Mouse (Mus musculus) limb, embryonic 15.5 days (tissue): ENCODE results near the gene Rpl3l. TPM values are rescaled to one million over a fixed set of nuclear protein-coding genes. Genes with fewer than 3 reads are reported as not detected.

Experiments used
- ATAC-seq: fragments of 200-750 bp; cut with Nextera tagmentation; 2 replicates; pipeline ENCODE4 v1.8.0; 2017; ENCODE audit warnings: low read depth, moderate TSS enrichment; ENCODE audit not compliant: insufficient number of reproducible peaks, low FRiP score, low TSS enrichment
- H3K27ac ChIP-seq: fragments of 300-500 bp; sonication (generic); 2 replicates; pipeline ENCODE4 v1.5.1; 2015; ENCODE audit warnings: moderate library complexity, mild to moderate bottlenecking, inconsistent platforms
- H3K27me3 ChIP-seq: fragments of 300-500 bp; sonication (generic); 2 replicates; pipeline ENCODE4 v1.6.1; 2015; ENCODE audit warnings: inconsistent platforms
- H3K36me3 ChIP-seq: fragments of 300-500 bp; sonication (generic); 2 replicates; pipeline ENCODE4 v1.6.1; 2015; ENCODE audit warnings: inconsistent platforms
- H3K4me1 ChIP-seq: fragments of 300-500 bp; sonication (generic); 2 replicates; pipeline ENCODE4 v1.6.1; 2015; ENCODE audit warnings: inconsistent platforms
- H3K4me2 ChIP-seq: fragments of 300-500 bp; sonication (generic); 2 replicates; pipeline ENCODE4 v1.6.1; 2015; ENCODE audit warnings: mild to moderate bottlenecking, inconsistent platforms
- H3K4me3 ChIP-seq: fragments of 300-500 bp; sonication (generic); 2 replicates; pipeline ENCODE4 v1.5.1; 2015; ENCODE audit warnings: mild to moderate bottlenecking, inconsistent platforms
- H3K9ac ChIP-seq: fragments of 300-500 bp; sonication (generic); 2 replicates; pipeline ENCODE4 v1.6.1; 2015; ENCODE audit warnings: inconsistent platforms
- H3K9me3 ChIP-seq: fragments of 300-500 bp; sonication (generic); 2 replicates; pipeline ENCODE4 v1.6.1; 2016; ENCODE audit warnings: inconsistent platforms
- whole genome bisulfite sequencing: fragments of 180-500 bp; shearing (Covaris S2); methylation state at CpG from one replicate; pipeline ENCODE4 v1.1.7; 2015; 5-methylcytosine and 5-hydroxymethylcytosine counted together
- polyA plus RNA-seq: library from polyadenylated mRNA; unstranded; fragments of >200 nt; fragmentation: Nextera tagmentation; extraction: Ambion mirVana; gene quantifications from 2 replicates; pipeline ENCODE4 v1.2.1, GENCODE M21; 2015

Gene Rpl3l
- polyA plus RNA-seq, 1 experiment from 2014 or later: not detected

- H3K9ac ChIP-seq: no peak overlapping the region
- no peak for ATAC-seq
- H3K9me3 ChIP-seq: no peaks in the 10 kb centered on the region
- no peak overlapping the region for H3K27ac ChIP-seq
- H3K27me3 ChIP-seq: no peaks in the 10 kb centered on the region
- peaks cover 2% of the 10 kb centered on the region; the same call in 1 of the 2 replicates for H3K36me3 ChIP-seq
- 86% methylated on average over 1 of the region's 1 CpGs for WGBS
- peaks cover 15% of the 10 kb centered on the region for H3K4me1 ChIP-seq
- H3K4me3 ChIP-seq: no peak overlapping the region
- H3K4me2 ChIP-seq: no peak overlapping the region
Measured at GRCm38 (mm10) chr17:24734513-24734912, 6.9 kb downstream of the Rpl3l start.

DNA sequence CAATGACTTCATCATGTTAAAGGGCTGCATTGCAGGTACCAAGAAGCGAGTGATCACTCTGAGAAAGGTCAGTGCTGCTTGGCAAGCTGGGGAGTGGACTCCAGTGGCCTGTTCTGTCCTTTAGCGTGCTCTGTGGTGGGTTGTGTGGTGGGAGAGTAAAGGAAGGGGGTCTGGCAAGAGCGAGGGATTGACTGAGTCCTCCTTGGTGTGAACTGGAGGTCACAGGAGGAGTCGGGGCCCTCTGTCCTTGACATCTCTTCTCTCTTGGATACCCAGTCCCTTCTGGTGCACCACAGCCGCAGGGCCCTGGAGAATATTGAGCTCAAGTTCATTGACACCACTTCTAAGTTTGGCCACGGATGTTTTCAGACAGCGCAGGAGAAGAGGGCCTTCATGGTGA lies 7.8 kb downstream of the Rpl3l start:
- H3K9me3 ChIP-seq: no peaks in the 10 kb centered on the region
- no peak for ATAC-seq
- no peak overlapping the region for H3K27ac ChIP-seq
- H3K4me1 ChIP-seq: peaks cover 15% of the 10 kb centered on the region
- no peak overlapping the region for H3K4me2 ChIP-seq
- no peak overlapping the region for H3K9ac ChIP-seq
- WGBS: 89% methylated on average over 7 of the region's 7 CpGs
- H3K4me3 ChIP-seq: no peak overlapping the region
- H3K36me3 ChIP-seq: peaks cover 9% of the 10 kb centered on the region
- H3K27me3 ChIP-seq: no peaks in the 10 kb centered on the region

DNA sequence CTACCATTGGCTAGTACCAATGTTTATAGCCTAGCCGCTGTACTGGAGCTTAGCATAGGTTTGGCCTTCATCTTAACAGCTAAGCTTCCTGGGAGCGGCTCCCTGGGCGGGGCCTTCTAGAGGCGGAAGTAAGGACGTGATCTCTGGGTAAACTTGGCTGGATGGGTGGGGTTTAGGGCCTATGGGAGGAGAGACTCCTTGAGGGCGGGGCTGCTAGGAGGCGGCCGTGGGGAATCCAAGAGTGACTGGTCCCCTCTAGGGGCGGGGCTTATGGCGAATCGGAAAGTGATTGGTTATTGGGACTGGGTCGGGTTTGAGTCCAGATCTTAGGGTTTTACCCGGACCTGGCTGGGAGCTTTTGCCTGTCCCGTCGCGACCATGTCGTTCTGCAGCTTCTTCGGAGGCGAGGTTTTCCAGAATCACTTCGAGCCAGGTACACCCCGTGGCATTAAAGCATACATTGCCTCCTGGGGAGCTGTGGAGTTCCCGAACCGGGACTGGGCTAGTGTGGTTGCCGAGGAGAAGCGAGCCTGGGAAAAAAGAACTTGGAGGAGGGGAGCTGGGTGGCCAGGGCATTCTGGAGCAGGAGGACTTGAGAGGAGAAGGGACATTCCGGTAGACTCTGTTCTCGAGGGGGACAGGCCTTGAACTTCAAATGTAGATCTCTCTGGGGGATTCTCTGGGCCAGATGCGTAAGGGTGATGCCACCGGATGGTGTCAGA lies 8.9 kb downstream of the Rpl3l start, which contains the start of gene Msrb1:
Msrb1 (plus strand) TSS at position 313 of the 722 bp plus-strand sequence.
- WGBS: 2% methylated on average over 29 of the region's 29 CpGs
- peaks cover 15% of the 10 kb centered on the region for H3K4me1 ChIP-seq
- ATAC-seq: peak; percentile 95

DNA sequence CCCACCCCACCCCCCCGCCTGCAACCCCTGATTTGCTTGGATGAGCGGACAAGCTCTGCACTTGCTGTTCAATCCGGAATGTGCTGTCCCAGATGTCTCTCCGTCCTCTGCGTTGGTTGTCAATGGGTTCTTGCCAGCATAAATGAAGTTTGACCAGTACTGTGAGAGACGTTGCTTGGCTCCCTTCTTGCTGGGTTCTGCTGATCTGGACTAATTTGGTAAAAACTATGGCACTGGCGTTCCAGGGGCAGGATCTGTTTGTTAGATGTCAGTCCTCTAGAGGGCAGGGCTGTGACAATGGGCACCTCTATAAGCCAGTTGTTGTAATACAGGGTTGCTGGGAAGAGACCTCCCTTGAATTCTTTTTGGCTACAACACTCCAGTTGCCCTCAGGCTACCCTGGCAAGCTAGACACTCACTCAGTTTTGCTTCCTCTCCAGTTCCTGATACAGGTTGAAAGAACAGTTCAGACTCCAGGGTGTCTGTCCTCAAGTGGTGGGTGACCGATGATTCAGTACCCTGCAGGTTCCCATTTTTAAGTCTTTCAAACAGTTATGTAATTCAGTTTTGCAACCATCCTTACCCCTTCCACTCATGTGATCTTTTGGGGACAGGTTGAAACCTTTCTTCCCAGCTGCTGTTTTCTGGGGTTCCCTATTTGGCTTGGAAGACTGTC lies 9.7 kb downstream of the Rpl3l start:
- Histone ChIP-seq H3K27ac (no peak overlapping the region), H3K9ac (peak overlapping the region; percentile 50), H3K9me3 (no peaks in the 10 kb centered on the region), H3K27me3 (no peaks in the 10 kb centered on the region), H3K4me1 (peaks cover 15% of the 10 kb centered on the region), H3K36me3 (peaks cover 23% of the 10 kb centered on the region), H3K4me3 (peak overlapping the region; percentile 56), H3K4me2 (peak overlapping the region; percentile 77)
- WGBS: 25% methylated on average over 8 of the region's 8 CpGs
- no peak for ATAC-seq

More for the DNA sequence above, 8.9 kb downstream of the Rpl3l start, which contains the start of gene Msrb1:
- Histone ChIP-seq H3K9me3 (no peaks in the 10 kb centered on the region), H3K27me3 (no peaks in the 10 kb centered on the region), H3K4me2 (peak within 1 kb of the TSS; percentile 77), H3K4me3 (peak within 1 kb of the TSS; percentile 56), H3K36me3 (peaks cover 17% of the 10 kb centered on the region), H3K9ac (peak within 1 kb of the TSS; percentile 50), H3K27ac (peak within 1 kb of the TSS; percentile 73)

DNA sequence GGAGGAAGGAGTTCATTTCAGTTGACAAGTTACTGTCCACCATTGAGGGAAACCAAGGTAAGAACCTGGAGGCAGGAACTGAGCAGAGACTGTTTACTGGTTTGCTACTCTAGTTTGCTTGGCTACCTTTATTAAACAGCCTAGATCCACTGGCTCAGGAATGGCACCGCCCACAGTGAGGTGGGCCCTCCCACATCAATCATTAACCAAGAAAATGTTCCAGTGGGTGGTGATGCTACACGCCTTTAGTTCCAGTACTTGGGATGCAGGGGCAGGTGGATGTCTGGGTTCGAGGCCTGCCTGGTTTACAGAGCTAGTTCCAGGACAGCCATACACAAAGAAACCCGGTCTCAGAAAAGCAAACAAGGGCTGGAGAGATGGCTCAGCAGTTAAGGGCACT lies 10.6 kb downstream of the Rpl3l start:
- WGBS: 83% methylated on average over 4 of the region's 4 CpGs
- Histone ChIP-seq H3K27me3 (no peaks in the 10 kb centered on the region), H3K9me3 (no peaks in the 10 kb centered on the region), H3K4me2 (no peak overlapping the region), H3K27ac (no peak overlapping the region), H3K36me3 (peaks cover 29% of the 10 kb centered on the region), H3K4me3 (no peak overlapping the region), H3K9ac (no peak overlapping the region), H3K4me1 (peaks cover 15% of the 10 kb centered on the region)
- no peak for ATAC-seq

DNA sequence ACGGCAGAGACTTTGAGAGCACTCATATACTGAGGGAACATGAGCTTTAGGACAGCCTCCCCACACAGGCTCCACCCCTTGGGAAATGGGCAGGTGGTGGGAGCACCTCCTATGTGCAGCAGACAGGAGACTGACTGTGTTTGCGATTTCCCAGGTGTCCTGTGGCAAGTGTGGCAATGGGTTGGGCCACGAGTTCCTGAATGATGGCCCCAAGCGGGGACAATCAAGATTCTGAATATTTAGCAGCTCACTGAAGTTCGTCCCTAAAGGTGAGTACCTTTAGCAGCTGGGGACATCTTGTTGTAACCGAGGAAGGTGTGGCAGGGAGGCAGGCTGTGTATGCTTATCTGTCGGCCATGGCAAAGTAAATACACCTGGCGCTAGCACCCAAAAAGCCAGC lies 12.3 kb downstream of the Rpl3l start:
- no peak overlapping the region for H3K27ac ChIP-seq
- no peak for ATAC-seq
- no peak overlapping the region for H3K4me2 ChIP-seq
- no peaks in the 10 kb centered on the region for H3K9me3 ChIP-seq
- H3K27me3 ChIP-seq: no peaks in the 10 kb centered on the region
- peaks cover 29% of the 10 kb centered on the region for H3K36me3 ChIP-seq
- 84% methylated on average over 8 of the region's 8 CpGs for WGBS
- peaks cover 15% of the 10 kb centered on the region for H3K4me1 ChIP-seq
- H3K9ac ChIP-seq: no peak overlapping the region
- H3K4me3 ChIP-seq: no peak overlapping the region

- Histone ChIP-seq H3K4me1 (peaks cover 12% of the 10 kb centered on the region), H3K27me3 (no peaks in the 10 kb centered on the region), H3K27ac (no peak overlapping the region), H3K4me3 (no peak overlapping the region), H3K9me3 (no peaks in the 10 kb centered on the region), H3K9ac (no peak overlapping the region), H3K4me2 (no peak overlapping the region), H3K36me3 (peaks cover 29% of the 10 kb centered on the region)
- no peak for ATAC-seq
- WGBS: 86% methylated on average over 8 of the region's 8 CpGs
Measured at GRCm38 (mm10) chr17:24742307-24742706, 14.7 kb downstream of the Rpl3l start.

DNA sequence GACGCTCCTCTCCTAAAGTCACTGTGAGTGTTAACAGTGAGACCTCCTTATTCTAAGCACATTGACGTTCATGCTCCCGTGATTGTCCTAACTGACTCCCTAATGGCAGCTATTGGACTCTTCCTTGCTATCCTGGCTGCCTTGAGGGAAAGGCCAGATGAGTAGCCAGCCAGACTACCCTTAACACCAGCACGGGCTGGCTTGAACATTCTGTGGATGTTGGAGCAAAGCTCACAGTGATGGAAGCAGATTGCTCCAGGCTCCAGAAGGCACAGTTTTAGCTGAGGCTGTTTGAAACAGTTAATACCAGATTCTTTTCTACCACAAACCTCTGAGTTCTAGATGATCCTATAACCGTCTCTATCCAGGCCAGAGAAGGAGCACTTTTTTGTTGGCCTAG lies 16.3 kb downstream of the Rpl3l start:
- Histone ChIP-seq H3K27me3 (no peaks in the 10 kb centered on the region), H3K27ac (no peak overlapping the region), H3K4me1 (peaks cover 10% of the 10 kb centered on the region), H3K9me3 (no peaks in the 10 kb centered on the region), H3K4me3 (no peak overlapping the region), H3K9ac (no peak overlapping the region), H3K4me2 (no peak overlapping the region), H3K36me3 (peaks cover 29% of the 10 kb centered on the region)
- ATAC-seq: no peak
- WGBS: 72% methylated on average over 5 of the region's 5 CpGs

GRCm38 (mm10) chr17:24744381-24744780 lies 16.8 kb downstream of the Rpl3l start:
- Histone ChIP-seq H3K36me3 (peaks cover 29% of the 10 kb centered on the region), H3K27ac (no peak overlapping the region), H3K9me3 (no peaks in the 10 kb centered on the region), H3K4me3 (no peak overlapping the region), H3K27me3 (no peaks in the 10 kb centered on the region), H3K4me1 (peaks cover 10% of the 10 kb centered on the region), H3K9ac (no peak overlapping the region), H3K4me2 (no peak overlapping the region)
- ATAC-seq: no peak
- 72% methylated on average over 3 of the region's 3 CpGs for WGBS

DNA sequence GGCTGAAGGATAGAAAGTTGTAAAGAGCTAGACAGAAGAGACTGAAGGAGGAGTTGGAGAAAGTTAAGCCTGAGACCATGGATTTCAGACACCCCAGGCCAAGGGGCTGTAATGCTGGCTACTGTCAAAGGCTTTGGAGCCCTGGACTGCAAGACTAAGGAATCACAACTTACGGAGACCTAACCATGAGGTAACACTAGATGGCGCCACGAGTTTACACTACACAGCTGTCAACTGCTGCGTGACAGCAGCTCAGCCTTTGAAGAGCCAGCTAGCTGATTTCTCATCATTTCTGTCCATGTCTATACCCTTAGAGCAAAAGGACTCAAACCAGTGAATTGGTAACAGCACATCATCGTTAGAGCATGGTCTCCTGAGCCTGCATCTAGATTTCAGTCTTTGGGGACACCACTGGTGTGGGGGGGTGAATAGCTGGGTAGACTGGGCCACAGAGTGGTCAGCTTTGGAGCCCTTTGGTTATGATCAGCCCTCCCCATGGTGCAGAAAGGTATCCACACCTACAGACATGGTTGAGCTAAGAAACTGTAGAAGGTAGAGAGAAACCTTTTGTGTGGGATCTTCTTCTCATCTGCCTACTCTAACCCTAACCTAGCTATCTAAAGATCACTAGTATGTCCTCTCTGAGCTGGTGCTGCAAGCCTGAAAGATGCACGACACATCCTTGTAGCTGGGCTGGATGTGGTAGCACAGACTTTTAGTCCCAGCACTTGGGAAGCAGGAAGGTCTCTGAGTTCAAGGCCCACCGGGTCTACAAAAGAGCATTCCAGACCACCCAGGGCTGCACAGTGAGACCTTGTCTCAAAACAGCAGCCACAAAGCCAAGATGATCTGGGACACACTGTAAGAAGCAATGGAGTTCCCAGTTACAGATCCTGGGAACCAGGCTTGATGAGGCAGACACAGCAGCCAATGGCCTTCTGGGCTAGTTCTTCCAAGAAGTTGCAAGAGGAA lies 18.2 kb downstream of the Rpl3l start:
- Histone ChIP-seq H3K9ac (no peak overlapping the region), H3K36me3 (peaks cover 18% of the 10 kb centered on the region; the same call in 1 of the 2 replicates), H3K27ac (no peak overlapping the region), H3K4me1 (peaks cover 10% of the 10 kb centered on the region), H3K9me3 (no peaks in the 10 kb centered on the region), H3K4me3 (no peak overlapping the region), H3K4me2 (no peak overlapping the region), H3K27me3 (peaks cover 11% of the 10 kb centered on the region)
- 19% methylated on average over 7 of the region's 7 CpGs for WGBS
- peak; percentile 31 for ATAC-seq

DNA sequence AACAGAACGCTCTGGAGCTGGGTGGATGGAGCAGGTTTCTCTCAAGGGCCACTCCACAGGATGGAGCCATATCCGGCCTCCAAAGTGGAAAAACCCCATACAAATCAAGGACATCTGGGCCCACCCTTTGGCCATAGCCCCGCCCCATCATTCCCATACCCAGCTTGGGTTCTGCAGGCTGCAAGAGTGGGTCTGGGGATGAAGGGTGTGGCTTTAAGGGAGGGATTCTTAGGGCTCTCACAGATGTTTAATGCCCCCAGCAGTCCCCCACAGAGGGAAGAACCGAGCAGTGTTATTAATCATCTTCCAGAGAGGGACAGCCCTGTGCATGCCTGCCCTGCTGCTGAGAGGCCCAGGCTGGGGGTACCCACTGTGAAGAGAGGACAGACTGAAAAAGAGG lies 19.4 kb downstream of the Rpl3l start:
- ATAC-seq: no peak
- H3K27ac ChIP-seq: no peak overlapping the region
- H3K4me3 ChIP-seq: no peak overlapping the region
- no peaks in the 10 kb centered on the region for H3K9me3 ChIP-seq
- peaks cover 10% of the 10 kb centered on the region for H3K4me1 ChIP-seq
- peaks cover 10% of the 10 kb centered on the region; the same call in 1 of the 2 replicates for H3K36me3 ChIP-seq
- no peak overlapping the region for H3K4me2 ChIP-seq
- H3K9ac ChIP-seq: no peak overlapping the region
- 43% methylated on average over 4 of the region's 4 CpGs for WGBS
- H3K27me3 ChIP-seq: peaks cover 22% of the 10 kb centered on the region
